ENCODE assay signal across 8 mouse cellular contexts in the genomic region with DNA sequence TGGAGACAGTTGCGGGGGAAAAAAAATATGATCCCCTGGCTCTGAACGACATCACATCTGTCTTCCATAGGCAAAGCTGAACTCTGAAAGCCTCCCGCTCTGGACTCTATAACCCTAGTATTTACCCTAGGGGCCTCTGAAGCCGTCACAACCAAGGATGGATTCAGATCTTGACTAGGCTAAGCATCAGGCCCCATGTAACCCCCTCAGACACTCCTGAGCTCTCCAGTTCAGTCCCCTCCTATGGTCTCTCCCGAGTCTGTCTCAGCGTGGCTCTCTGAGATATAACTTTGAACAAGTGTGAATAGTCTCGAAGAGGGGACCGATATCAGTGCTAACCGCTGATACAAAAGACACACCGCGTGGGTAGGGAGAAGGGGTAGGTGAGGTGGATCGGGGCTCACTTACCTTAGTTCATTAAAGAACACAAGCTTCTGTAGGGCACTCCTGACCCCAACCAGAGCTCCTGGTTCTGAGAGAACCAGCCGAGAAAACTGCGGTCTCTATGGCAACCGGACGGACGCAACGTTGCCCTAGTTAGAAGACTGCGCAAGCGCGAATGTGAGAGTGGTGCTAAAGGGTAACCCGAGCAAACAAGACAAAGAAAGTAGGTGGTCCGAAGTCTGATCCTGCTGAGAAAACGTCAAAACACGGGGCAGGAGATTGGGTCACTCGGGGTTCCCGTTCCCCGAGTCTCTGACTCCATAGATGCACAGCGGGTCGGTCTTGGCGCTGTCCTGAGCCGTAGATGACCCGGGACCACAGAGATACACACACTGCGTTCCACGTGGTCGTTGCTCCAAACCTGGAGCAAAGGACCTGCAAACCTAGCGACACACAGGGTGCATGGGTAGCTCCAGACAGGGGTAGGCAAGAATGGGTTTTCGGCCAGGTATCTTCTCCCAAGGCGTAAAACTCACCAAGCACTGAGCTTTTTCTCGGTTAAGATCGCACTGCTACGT. TPM values are rescaled to one million over a fixed set of nuclear protein-coding genes. Genes with fewer than 3 reads are reported as not detected.
DNase-seq lines count a peak whose midpoint lies in the region; ATAC-seq and TF ChIP-seq lines count a peak whose summit lies in the region.

No protein-coding gene starts in this region.

- H3K4me1 ChIP-seq in forebrain, embryonic 13.5 days: peaks cover 11% of the 10 kb centered on the region
- H3K4me1 ChIP-seq in hindbrain, embryonic 10.5 days (replicated peaks): peaks cover 16% of the 10 kb centered on the region
- no peaks in the 10 kb centered on the region for H3K4me1 ChIP-seq in liver, embryonic 16.5 days (ENCODE audit: control insufficient read depth, low read depth, low read length)
- peaks cover 7% of the 10 kb centered on the region; the same call in 1 of the 2 replicates for H3K4me1 ChIP-seq in neural tube, embryonic 13.5 days (replicated peaks)

- ATAC-seq in forebrain, embryonic 13.5 days: peak; percentile 93
- no peak; the same call in 1 of the 2 replicates for ATAC-seq in liver, embryonic 16.5 days (ENCODE audit: low read depth)
- ATAC-seq in neural tube, embryonic 13.5 days (ENCODE audit: low read depth): peak; percentile 94

- H3K36me3 ChIP-seq in forebrain, embryonic 13.5 days (ENCODE audit: poor library complexity, severe bottlenecking): no peaks in the 10 kb centered on the region
- no peaks in the 10 kb centered on the region for H3K36me3 ChIP-seq in hindbrain, embryonic 10.5 days
- H3K36me3 ChIP-seq in liver, embryonic 16.5 days (ENCODE audit: control insufficient read depth, insufficient read depth): no peaks in the 10 kb centered on the region
- no peaks in the 10 kb centered on the region for H3K36me3 ChIP-seq in neural tube, embryonic 13.5 days

- no peak overlapping the region; the same call in 1 of the 2 replicates for H3K27ac ChIP-seq in forebrain, embryonic 13.5 days
- H3K27ac ChIP-seq in hindbrain, embryonic 10.5 days: peak overlapping the region; percentile 91
- H3K27ac ChIP-seq in layer of hippocampus, adult 2 months: no peak overlapping the region
- no peak overlapping the region for H3K27ac ChIP-seq in liver, embryonic 16.5 days (ENCODE audit: low read length)
- peak overlapping the region; percentile 70 for H3K27ac ChIP-seq in neural tube, embryonic 13.5 days (replicated peaks)

- no peaks in the 10 kb centered on the region for H3K27me3 ChIP-seq in forebrain, embryonic 13.5 days
- peaks cover 11% of the 10 kb centered on the region for H3K27me3 ChIP-seq in hindbrain, embryonic 10.5 days (ENCODE audit: insufficient read depth, poor library complexity, severe bottlenecking)
- no peaks in the 10 kb centered on the region for H3K27me3 ChIP-seq in liver, embryonic 16.5 days (ENCODE audit: control insufficient read depth, insufficient read depth, low read depth, low read length)
- no peaks in the 10 kb centered on the region for H3K27me3 ChIP-seq in neural tube, embryonic 13.5 days

- no peaks in the 10 kb centered on the region for H3K9me3 ChIP-seq in forebrain, embryonic 13.5 days (replicated peaks)
- no peaks in the 10 kb centered on the region for H3K9me3 ChIP-seq in hindbrain, embryonic 10.5 days
- H3K9me3 ChIP-seq in liver, embryonic 16.5 days (replicated peaks; ENCODE audit: control insufficient read depth, low read length): no peaks in the 10 kb centered on the region
- no peaks in the 10 kb centered on the region for H3K9me3 ChIP-seq in neural tube, embryonic 13.5 days

- H3K4me2 ChIP-seq in forebrain, embryonic 13.5 days: peak overlapping the region; percentile 83
- H3K4me2 ChIP-seq in liver, embryonic 16.5 days (ENCODE audit: low read depth, low read length): peak overlapping the region; percentile 55
- H3K4me2 ChIP-seq in neural tube, embryonic 13.5 days: peak overlapping the region; percentile 78

- H3K9ac ChIP-seq in forebrain, embryonic 13.5 days: peak overlapping the region; percentile 63
- no peak overlapping the region for H3K9ac ChIP-seq in liver, embryonic 16.5 days (ENCODE audit: low read depth, low read length)
- peak overlapping the region; percentile 75 for H3K9ac ChIP-seq in neural tube, embryonic 13.5 days

- peak overlapping the region; percentile 47 for H3K4me3 ChIP-seq in forebrain, embryonic 13.5 days
- H3K4me3 ChIP-seq in hindbrain, embryonic 10.5 days: peak overlapping the region; percentile 59
- H3K4me3 ChIP-seq in layer of hippocampus, adult 2 months: peak overlapping the region; percentile 62
- H3K4me3 ChIP-seq in liver, embryonic 16.5 days (ENCODE audit: low read depth, low read length): peak overlapping the region; percentile 38
- H3K4me3 ChIP-seq in neural tube, embryonic 13.5 days: peak overlapping the region; percentile 45

- 8% methylated on average over 42 of the region's 42 CpGs for WGBS in forebrain, embryonic 13.5 days
- 13% methylated on average over 42 of the region's 42 CpGs for WGBS in hindbrain, embryonic 10.5 days
- 10% methylated on average over 42 of the region's 42 CpGs for WGBS in liver, embryonic 16.5 days (ENCODE audit: insufficient replicate concordance)
- 9% methylated on average over 42 of the region's 42 CpGs for WGBS in neural tube, embryonic 13.5 days

- DNase-seq in ES-CJ7 (ENCODE audit: low read depth, low spot score): peak; percentile 95
- DNase-seq in brain, embryonic 18.5 days (ENCODE audit: low read depth, low spot score): peak; percentile 75
- DNase-seq in hindbrain, embryonic 10.5 days (ENCODE audit: low spot score): peak; percentile 89
- peak; percentile 71 for DNase-seq in layer of hippocampus, adult 2 months (ENCODE audit: low spot score in 2 of 2)
- DNase-seq in thymus, postnatal 10 days (ENCODE audit: low spot score in 2 of 2): peak; percentile 7 to 36

- TF ChIP-seq CTCF in layer of hippocampus, adult 2 months (conservative IDR thresholded peaks at IDR 0.05): no peak

RNA-seq across cellular contexts. Expression of gene Tekt1, which starts 0.6 kb away (rescaled TPM):
- polyA plus RNA-seq in forebrain, embryonic 13.5 days (2015; fragmentation: Nextera tagmentation; extraction: Ambion mirVana): 6.4 and 9.1 TPM in 2 replicates
- polyA plus RNA-seq in hindbrain, embryonic 10.5 days (2016; fragmentation: Nextera tagmentation; extraction: Ambion mirVana): 7.0 and 7.7 TPM in 2 replicates
- 1 to 10 TPM; 2.0 to 3.3 TPM for total RNA-seq in layer of hippocampus, adult 2 months (2021)
- not detected in 2 replicates for polyA plus RNA-seq in liver, embryonic 16.5 days (2015; fragmentation: Nextera tagmentation; extraction: Ambion mirVana)
- 7.0 and 7.3 TPM in 2 replicates for polyA plus RNA-seq in neural tube, embryonic 13.5 days (2015; fragmentation: Nextera tagmentation; extraction: Ambion mirVana)

RNA-seq across cellular contexts. Expression of gene Fbxo39, which starts 47.4 kb away (rescaled TPM):
- not detected in 2 replicates for polyA plus RNA-seq in forebrain, embryonic 13.5 days (2015; fragmentation: Nextera tagmentation; extraction: Ambion mirVana)
- polyA plus RNA-seq in hindbrain, embryonic 10.5 days (2016; fragmentation: Nextera tagmentation; extraction: Ambion mirVana): not detected in 2 replicates
- total RNA-seq in layer of hippocampus, adult 2 months (2021): not detected
- not detected in 2 replicates for polyA plus RNA-seq in liver, embryonic 16.5 days (2015; fragmentation: Nextera tagmentation; extraction: Ambion mirVana)
- not detected in 2 replicates for polyA plus RNA-seq in neural tube, embryonic 13.5 days (2015; fragmentation: Nextera tagmentation; extraction: Ambion mirVana)

RNA-seq across cellular contexts. Expression of gene Smtnl2, which starts 49.8 kb away (rescaled TPM):
- polyA plus RNA-seq in forebrain, embryonic 13.5 days (2015; fragmentation: Nextera tagmentation; extraction: Ambion mirVana): 2.2 and 2.6 TPM in 2 replicates
- polyA plus RNA-seq in hindbrain, embryonic 10.5 days (2016; fragmentation: Nextera tagmentation; extraction: Ambion mirVana): 10.7 and 22.8 TPM in 2 replicates
- total RNA-seq in layer of hippocampus, adult 2 months (2021): 1 to 10 TPM; 2.2 to 3.8 TPM
- 3.1 and 4.9 TPM in 2 replicates for polyA plus RNA-seq in liver, embryonic 16.5 days (2015; fragmentation: Nextera tagmentation; extraction: Ambion mirVana)
- 8.9 and 10.5 TPM in 2 replicates for polyA plus RNA-seq in neural tube, embryonic 13.5 days (2015; fragmentation: Nextera tagmentation; extraction: Ambion mirVana)

Comparison
In these comparisons a context has a peak if more than half of its experiments do, and no peak if none do; other contexts are left out.
1. DNase-seq: peak in every context shown above with its lines; median percentile 95 in ES-CJ7; 89 in hindbrain, embryonic 10.5 days; 75 in brain, embryonic 18.5 days; 71 in layer of hippocampus, adult 2 months; 22 in thymus, postnatal 10 days.
2. H3K27ac ChIP-seq: peak in hindbrain, embryonic 10.5 days (single experiment) and neural tube, embryonic 13.5 days (single experiment); none in forebrain, embryonic 13.5 days (single experiment), layer of hippocampus, adult 2 months (single experiment) and liver, embryonic 16.5 days (single experiment).
3. Peak in every context shown above with its lines, with median percentiles within 50 percentile points of each other: H3K4me2 ChIP-seq and H3K4me3 ChIP-seq.